Mouse (Mus musculus) C3H10T1/2 (cell line): ENCODE data around the gene Gm20425. TPM values are rescaled to one million over a fixed set of nuclear protein-coding genes. Genes with fewer than 3 reads are reported as not detected.

Source experiments
- polyA plus RNA-seq, 2 experiments: library from polyadenylated mRNA; unstranded; fragments of >200 nt; fragmentation: generic; extraction: Trizol; gene quantifications; one replicate each; pipeline ENCODE4 v1.2.1; 2012; ENCODE audit warnings: missing spikeins in 2 of 2

Gm20425 gene
- under 1 TPM in 1 of 2 experiments, not detected in 1; 0.09 TPM for polyA plus RNA-seq

GRCm38 (mm10) chr9:103230151-103230951 lies at the start of gene Gm20425, which contains the start of gene Trf:
Gene Gm20425, minus strand, starts transcription at chr9:103230307.
Gene Trf, minus strand, starts transcription at chr9:103230444.

GRCm38 (mm10) chr9:103201561-103202260 lies 28.4 kb downstream of the Gm20425 start, which contains the start of gene Srprb:
Gene Srprb, minus strand, starts transcription at chr9:103202137.

Other genes starting within 250 kb of the Gm20425 start
- under 1 TPM; 0.20 to 0.85 TPM for gene Slco2a1, start 241.6 kb downstream of the Gm20425 start, polyA plus RNA-seq
- 10 to 100 TPM in 1 of 2 experiments, 1 to 10 TPM in 1; 4.0 to 29.7 TPM for gene Rab6b, start 118.5 kb downstream of the Gm20425 start, polyA plus RNA-seq
- gene Srprb, start 28.2 kb downstream of the Gm20425 start, polyA plus RNA-seq: 10 to 100 TPM; 37.1 to 53.2 TPM
- gene Trf, start 137 bp upstream of the Gm20425 start, polyA plus RNA-seq: under 1 TPM; 0.04 to 0.77 TPM
- under 1 TPM in 1 of 2 experiments, not detected in 1; 0.15 TPM for gene 1300017J02Rik, start 74.8 kb upstream of the Gm20425 start, polyA plus RNA-seq
- gene Topbp1, start 74.9 kb upstream of the Gm20425 start, polyA plus RNA-seq: 10 to 100 TPM in 1 of 2 experiments, 1 to 10 TPM in 1; 6.7 to 11.0 TPM
- gene Cdv3, start 135.5 kb upstream of the Gm20425 start, polyA plus RNA-seq: 10 to 100 TPM; 14.2 to 24.9 TPM